Mouse (Mus musculus) v-Abl transformed pro-B cells (cell line): ENCODE measurements around the gene Tomm34.

Experiments
- in situ Hi-C, 2 experiments: fragments of 400-800 bp; cut with MboI; formaldehyde crosslinking; loops; one replicate each; pipeline ENCODE4 v1.15.1; 2025; ENCODE audit not compliant: unreplicated experiment in 2 of 2

Tomm34 gene

GRCm38 (mm10) chr2:164070765-164071436, at the start of gene Tomm34:
Gene Tomm34 (minus strand): TSS chr2:164071169.
- in situ Hi-C loops = no loop called here

- in situ Hi-C loops = no loop called here
Measured at GRCm38 (mm10) chr2:164119503-164119902, 48.5 kb upstream of the Tomm34 start.

GRCm38 (mm10) chr2:164115531-164115930, 44.6 kb upstream of the Tomm34 start:
- in situ Hi-C loops = no loop called here

- in situ Hi-C loops = no loop called here
Measured at GRCm38 (mm10) chr2:164114051-164114450, 43.1 kb upstream of the Tomm34 start.

GRCm38 (mm10) chr2:164111546-164111945, 40.6 kb upstream of the Tomm34 start:
- in situ Hi-C loops = no loop called here

GRCm38 (mm10) chr2:164108501-164108900, 37.5 kb upstream of the Tomm34 start:
- in situ Hi-C loops = no loop called here

DNA sequence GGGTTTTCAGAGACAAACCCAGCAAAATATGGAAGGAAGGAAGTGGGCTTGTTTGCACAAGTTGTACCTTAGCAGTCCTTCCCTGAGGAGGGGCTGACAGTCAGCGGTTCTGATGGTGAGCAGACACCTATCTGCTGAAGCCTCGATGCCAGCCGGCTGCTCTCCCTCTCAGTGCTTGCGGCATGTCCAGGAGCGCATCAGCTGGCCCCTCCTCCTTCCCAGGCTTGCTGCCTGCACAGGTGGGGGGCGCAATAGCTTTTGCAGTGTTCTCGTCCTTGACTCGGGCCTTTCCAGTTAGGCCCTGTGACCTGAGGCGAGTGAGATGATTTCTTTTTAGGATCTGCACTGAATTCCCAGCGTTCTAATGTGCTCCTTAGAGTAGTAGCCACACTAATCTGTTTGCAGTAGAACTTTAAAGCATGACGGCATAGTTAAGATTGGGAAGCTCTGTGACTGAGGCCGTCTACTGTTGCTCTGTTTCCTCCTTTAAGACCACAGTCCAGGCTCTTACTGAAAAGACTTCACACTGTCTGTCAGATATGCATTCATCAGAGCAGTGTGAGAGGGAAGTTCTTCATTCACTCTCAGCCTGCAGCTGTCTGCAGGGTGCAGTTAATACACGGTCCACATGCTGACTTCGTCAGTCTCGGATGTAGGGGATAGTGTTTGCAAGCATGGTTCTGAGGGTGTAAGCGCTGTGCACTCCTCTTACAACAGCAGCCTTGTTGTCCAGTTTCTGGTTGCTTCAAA, 36.3 kb upstream of the Tomm34 start:
- in situ Hi-C loops = no loop called here

GRCm38 (mm10) chr2:164106287-164107035, 35.5 kb upstream of the Tomm34 start:
- in situ Hi-C loops = no loop called here

DNA sequence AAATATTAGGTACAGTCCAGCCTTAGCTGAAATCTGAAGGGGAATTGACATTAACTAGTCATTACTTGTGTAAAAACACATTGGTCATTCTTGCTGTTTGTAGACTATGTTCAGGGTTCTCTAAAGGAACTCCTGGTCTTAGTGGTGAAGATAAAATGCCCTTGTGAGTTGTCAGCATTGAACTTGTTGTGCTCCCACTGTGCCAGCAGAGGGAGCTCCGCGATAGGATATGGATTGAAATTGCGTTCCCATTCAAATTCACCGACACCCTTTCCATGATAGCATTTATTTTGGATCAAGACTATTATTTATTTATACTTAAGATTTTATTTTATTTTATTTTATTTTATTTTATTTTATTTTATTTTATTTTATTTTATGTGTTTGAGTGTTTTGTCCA, 32.5 kb upstream of the Tomm34 start:
- in situ Hi-C loops = loop anchor here (5.0 kb wide), 2 partner anchors 36 to 244 kb away; no protein-coding TSS in a partner anchor

- in situ Hi-C loops = loop anchor here (5.0 kb wide), 2 partner anchors 35 to 245 kb away; no protein-coding TSS in a partner anchor
Measured at GRCm38 (mm10) chr2:164102366-164102765, 31.4 kb upstream of the Tomm34 start.

DNA sequence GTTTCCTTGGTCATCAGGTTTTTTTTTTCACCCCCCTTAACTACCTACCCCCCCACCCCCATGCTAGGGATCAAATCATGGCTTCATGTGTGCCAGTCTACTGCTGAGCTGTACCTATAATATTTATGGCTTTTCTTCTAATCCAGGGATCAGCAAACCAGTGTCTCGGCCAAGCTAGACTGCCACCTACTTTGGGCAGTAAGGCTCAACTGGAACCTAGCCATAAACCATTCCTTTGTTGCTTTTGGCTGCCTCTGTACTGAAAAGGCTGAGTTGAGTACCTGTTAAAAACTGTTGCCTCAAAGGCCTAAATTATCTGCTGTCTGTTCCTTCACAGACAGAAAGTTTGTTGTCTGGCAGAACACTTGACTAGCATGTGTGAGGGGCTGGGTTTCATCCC, 31.0 kb upstream of the Tomm34 start:
- in situ Hi-C loops = loop anchor here (5.0 kb wide), 2 partner anchors 35 to 245 kb away; no protein-coding TSS in a partner anchor

- in situ Hi-C loops = no loop called here
Measured at GRCm38 (mm10) chr2:164098603-164099250, 27.8 kb upstream of the Tomm34 start.

- in situ Hi-C loops = no loop called here
Measured at GRCm38 (mm10) chr2:164094152-164094551, 23.2 kb upstream of the Tomm34 start.

DNA sequence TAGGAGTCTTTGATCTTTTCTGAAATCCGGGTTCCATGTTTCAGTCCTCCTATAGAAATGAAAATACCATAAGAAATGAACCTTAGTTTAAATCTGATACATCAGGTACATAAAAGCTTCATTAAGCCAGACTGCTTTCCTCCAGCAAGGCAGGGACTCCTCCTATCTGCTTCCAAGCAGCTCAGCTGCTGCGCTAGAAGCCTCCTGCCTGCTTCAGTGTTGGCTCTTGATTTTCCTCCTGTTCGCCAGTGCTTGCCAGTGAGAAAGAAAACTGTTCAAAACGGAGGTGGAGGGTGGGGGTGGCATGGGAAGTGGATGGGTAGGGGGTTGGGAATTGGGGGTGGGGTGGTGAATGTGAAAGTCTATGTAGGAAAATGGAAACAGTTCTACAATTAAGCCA, 18.5 kb upstream of the Tomm34 start:
- in situ Hi-C loops = no loop called here

GRCm38 (mm10) chr2:164087416-164088017, 16.5 kb upstream of the Tomm34 start:
- in situ Hi-C loops = no loop called here

GRCm38 (mm10) chr2:164084342-164084700, 13.4 kb upstream of the Tomm34 start:
- in situ Hi-C loops = loop anchor here in 1 of 2 experiments (5.0 kb wide), 1 partner anchor 442 kb away; no protein-coding TSS in a partner anchor

GRCm38 (mm10) chr2:164083609-164084341, 12.8 kb upstream of the Tomm34 start:
- in situ Hi-C loops = loop anchor here in 1 of 2 experiments (5.0 kb wide), 1 partner anchor 441 kb away; no protein-coding TSS in a partner anchor

DNA sequence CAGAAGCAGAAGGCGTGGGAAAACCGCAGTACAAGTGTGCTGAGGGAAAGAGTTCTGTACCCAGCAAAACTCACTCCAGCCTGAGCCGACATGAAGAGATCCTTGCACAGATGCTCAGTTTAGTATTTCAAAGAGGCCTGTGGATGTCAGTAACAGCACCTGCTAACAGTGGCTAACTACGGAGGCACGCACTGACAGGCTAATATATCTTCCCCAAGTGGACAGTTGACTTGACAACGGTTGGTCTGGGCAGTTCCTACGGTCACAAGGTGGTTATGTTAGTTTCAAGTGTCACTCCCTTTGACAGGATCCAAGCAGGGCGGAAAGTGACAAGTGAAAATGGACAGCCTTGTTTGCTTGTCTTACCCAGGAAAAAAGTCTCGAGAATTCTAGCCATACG, 11.2 kb upstream of the Tomm34 start:
- in situ Hi-C loops = loop anchor here in 1 of 2 experiments (5.0 kb wide), 1 partner anchor 440 kb away; no protein-coding TSS in a partner anchor

GRCm38 (mm10) chr2:164081577-164081976, 10.6 kb upstream of the Tomm34 start:
- in situ Hi-C loops = loop anchor here in 1 of 2 experiments (5.0 kb wide), 1 partner anchor 439 kb away; no protein-coding TSS in a partner anchor
